Mouse (Mus musculus) CD4-positive, CD25-positive, alpha-beta regulatory T cell (primary cell): ENCODE data around the gene Piga. TPM values are rescaled to one million over a fixed set of nuclear protein-coding genes. Genes with fewer than 3 reads are reported as not detected.

ENCODE experiments used
- polyA plus RNA-seq: library from polyadenylated mRNA; unstranded; fragments of 100-300 nt; shearing (Covaris generic); gene quantifications from one replicate; pipeline ENCODE4 v1.2.1, GENCODE M21; 2017

Gene Piga
- polyA plus RNA-seq, result 11.2 TPM

DNA sequence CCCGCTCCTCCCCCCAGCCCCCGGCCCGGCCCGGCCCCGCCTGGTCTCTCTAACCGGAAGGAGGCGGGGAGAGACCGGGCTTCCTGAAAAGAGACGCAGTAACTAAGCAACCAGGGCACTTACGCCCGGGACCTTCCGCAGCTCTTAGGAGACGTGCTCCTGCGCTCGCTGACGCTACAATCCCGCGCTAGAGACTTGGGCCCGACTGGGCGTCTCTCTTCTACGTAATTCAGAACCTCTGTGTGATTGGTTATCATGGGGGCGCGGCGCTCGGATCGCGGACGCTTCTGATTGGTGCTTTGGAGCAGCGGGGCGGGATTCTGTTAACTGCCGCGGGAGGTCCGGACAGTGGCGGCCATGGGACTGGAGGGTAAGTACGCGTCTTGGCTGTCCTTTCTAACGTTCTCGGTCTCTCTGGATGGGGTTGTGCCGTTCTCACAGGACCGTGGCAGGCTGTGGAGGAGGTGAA, at the start of gene Piga:
Gene Piga, plus strand, starts transcription at position 317 of the 469 bp plus-strand sequence.

DNA sequence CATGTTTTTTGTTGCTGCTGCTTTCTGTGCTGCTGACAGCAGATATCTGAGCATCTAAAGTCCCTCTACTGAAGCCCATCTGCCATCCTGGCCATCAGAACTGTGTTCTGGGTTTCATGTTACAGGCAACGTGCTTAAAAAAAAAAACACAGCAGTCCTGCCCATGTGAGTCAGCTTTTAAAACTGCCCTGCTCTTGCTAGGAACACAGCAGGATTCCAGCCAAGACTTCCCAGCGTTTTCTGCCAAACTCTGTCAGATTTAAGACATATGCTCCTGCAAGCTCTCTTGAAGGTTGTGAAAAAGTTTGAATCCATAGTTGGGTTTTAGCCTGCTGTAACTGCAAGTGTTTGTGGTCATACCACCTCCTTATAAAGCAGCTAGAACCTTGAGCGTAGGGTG, 46.5 kb upstream of the Piga start, which contains the start of gene Vegfd:
Gene Vegfd, plus strand, starts transcription at position 298 of the 400 bp plus-strand sequence.

DNA sequence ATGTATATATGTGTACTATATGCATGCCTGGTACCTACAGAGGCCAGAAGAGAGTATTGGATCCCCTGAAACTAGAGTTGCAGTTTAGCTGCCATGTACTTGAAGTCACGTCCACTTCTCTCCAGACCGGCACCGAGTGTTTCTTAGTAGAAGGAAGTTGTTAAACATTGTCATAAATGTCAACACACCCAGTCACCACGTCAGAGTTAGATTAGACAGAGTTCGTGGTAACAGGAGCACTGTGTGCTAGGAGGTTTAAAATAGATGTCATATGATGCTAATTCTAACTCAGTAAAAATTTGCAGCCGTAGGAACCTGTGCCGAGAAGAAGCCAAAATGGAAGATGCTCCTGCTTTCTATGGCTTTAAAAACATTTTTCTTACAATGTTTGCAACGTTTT, 17.1 kb downstream of the Piga start, which contains the start of gene Asb11:
Gene Asb11, plus strand, starts transcription at position 286 of the 400 bp plus-strand sequence.

Other genes starting within 250 kb of the Piga start
- not detected for gene Bmx, start 161.6 kb upstream of the Piga start, polyA plus RNA-seq
- gene Pir, start 150.4 kb upstream of the Piga start, polyA plus RNA-seq, result not detected
- not detected for gene Vegfd, start 46.4 kb upstream of the Piga start, polyA plus RNA-seq
- not detected for gene Asb11, start 17.2 kb downstream of the Piga start, polyA plus RNA-seq
- gene Asb9, start 86.5 kb downstream of the Piga start, polyA plus RNA-seq, result not detected